Mouse (Mus musculus) liver, postnatal 0 days (tissue): ENCODE results near the gene P2ry6.

Source experiments
- CTCF ChIP-seq: sonication (generic); IDR thresholded peaks from 2 replicates; pipeline ENCODE4 v1.5.1; 2016; ENCODE audit warnings: antibody characterized with exemption, low read depth
- EP300 ChIP-seq: IDR thresholded peaks from 2 replicates; pipeline ENCODE4 v1.6.1; 2016; ENCODE audit warnings: antibody characterized with exemption, low read depth, mild to moderate bottlenecking

GRCm38 (mm10) chr7:100905037-100905436, 69.4 kb downstream of the P2ry6 start:
- TF ChIP-seq CTCF (no peak), EP300 (no peak)
